Comparison of ENCODE assay signal across 22 mouse cellular contexts in genomic region chr8:118667736-118668135, GRCm38 (mm10).
DNase-seq lines count a peak whose midpoint lies in the region; ATAC-seq and TF ChIP-seq lines count a peak whose summit lies in the region.
"Had no signal": no experiment of that assay in that cellular context is flagged by ENCODE, and none has a peak within 500 bp of the region (broad histone marks: within the 10 kb centered on the region; RNA-seq: fewer than 3 reads in every experiment).

No protein-coding gene starts in this region.

- no peak overlapping the region for H3K9ac ChIP-seq in forebrain, postnatal 0 days
- H3K9ac ChIP-seq: forebrain, embryonic 15.5 days; lung, embryonic 14.5 days; neural tube, embryonic 12.5 days; stomach, embryonic 15.5 days had no signal

- H3K9me3 ChIP-seq in forebrain, postnatal 0 days (ENCODE audit: low read length): no peaks in the 10 kb centered on the region
- H3K9me3 ChIP-seq in forebrain, embryonic 10.5 days: peaks cover 2% of the 10 kb centered on the region; the same call in 1 of the 2 replicates
- H3K9me3 ChIP-seq: forebrain, embryonic 15.5 days; limb, embryonic 10.5 days; stomach, embryonic 15.5 days had no signal

- peak; percentile 38 for DNase-seq in forebrain, postnatal 0 days
- no peak for DNase-seq in forebrain, embryonic 10.5 days (ENCODE audit: extremely low spot score, low spot score)
- DNase-seq in left cerebral cortex, postnatal 10 days (ENCODE audit: extremely low spot score in 1 of 2, low spot score in 2 of 2): peak; percentile 27 to 37
- DNase-seq in left cerebral cortex, adult 9 months (ENCODE audit: low spot score in 2 of 2): no peak
- DNase-seq in right cerebral cortex, adult 18-20 months: peak; percentile 11
- no peak for DNase-seq in right cerebral cortex, postnatal 25 days
- DNase-seq in thymus, postnatal 25 days: no peak
- DNase-seq: adrenal gland, postnatal 14 days; B cell, adult 2 months; cerebellum, adult 9-10 months; gastrocnemius, adult 2 months; kidney, adult 11 months; lung, embryonic 14.5 days; lung, postnatal 4 days; thymus, adult 2 months had no signal

- H3K4me2 ChIP-seq in forebrain, postnatal 0 days (ENCODE audit: low read depth): no peak overlapping the region
- H3K4me2 ChIP-seq: forebrain, embryonic 15.5 days; liver, embryonic 11.5 days; lung, embryonic 14.5 days; neural tube, embryonic 12.5 days; stomach, embryonic 15.5 days had no signal

- H3K27me3 ChIP-seq in forebrain, postnatal 0 days (ENCODE audit: insufficient read depth, low read length): no peaks in the 10 kb centered on the region
- H3K27me3 ChIP-seq in forebrain, embryonic 10.5 days (ENCODE audit: poor library complexity, severe bottlenecking): no peaks in the 10 kb centered on the region
- H3K27me3 ChIP-seq: forebrain, embryonic 15.5 days; neural tube, embryonic 12.5 days; stomach, embryonic 15.5 days had no signal

- ATAC-seq in forebrain, postnatal 0 days: 0 out of 2 replicates have a peak, but pooled peaks have one; percentile 23
- ATAC-seq: activated CD4-positive, CD25-positive, alpha-beta regulatory T cell, adult 4 months; forebrain, embryonic 15.5 days had no signal

- no peaks in the 10 kb centered on the region for H3K36me3 ChIP-seq in forebrain, postnatal 0 days (ENCODE audit: insufficient read depth)
- no peaks in the 10 kb centered on the region for H3K36me3 ChIP-seq in forebrain, embryonic 10.5 days (replicated peaks)
- H3K36me3 ChIP-seq: forebrain, embryonic 15.5 days; limb, embryonic 10.5 days; neural tube, embryonic 12.5 days; stomach, embryonic 15.5 days had no signal

- no peak overlapping the region for H3K4me3 ChIP-seq in forebrain, postnatal 0 days (ENCODE audit: low read depth, low read length)
- H3K4me3 ChIP-seq in forebrain, embryonic 10.5 days: no peak overlapping the region
- H3K4me3 ChIP-seq: forebrain, embryonic 15.5 days; gastrocnemius, adult 2 months; limb, embryonic 10.5 days; neural tube, embryonic 12.5 days; stomach, embryonic 15.5 days had no signal

- H3K4me1 ChIP-seq in forebrain, postnatal 0 days (ENCODE audit: insufficient read depth): no peaks in the 10 kb centered on the region
- H3K4me1 ChIP-seq in forebrain, embryonic 10.5 days: peaks cover 4% of the 10 kb centered on the region; the same call in 1 of the 2 replicates
- H3K4me1 ChIP-seq: limb, embryonic 10.5 days; stomach, embryonic 15.5 days had no signal

- TF ChIP-seq CTCF in forebrain, postnatal 0 days (IDR thresholded peaks at IDR 0.05; ENCODE audit: low read depth): no peak

- no peak overlapping the region for H3K27ac ChIP-seq in forebrain, postnatal 0 days (ENCODE audit: low read depth, low read length)
- H3K27ac ChIP-seq in forebrain, embryonic 10.5 days: no peak overlapping the region
- H3K27ac ChIP-seq: forebrain, embryonic 15.5 days; gastrocnemius, adult 2 months; kidney, postnatal 0 days; limb, embryonic 10.5 days; neural tube, embryonic 12.5 days; stomach, embryonic 15.5 days had no signal

- WGBS in forebrain, postnatal 0 days: 77% methylated on average over 4 of the region's 4 CpGs
- WGBS in forebrain, embryonic 10.5 days: 92% methylated on average over 4 of the region's 4 CpGs

- intact Hi-C loops in left cerebral cortex, postnatal 10 days (cut with DNase I): no loop called here

Comparison
In these comparisons a context has a peak if more than half of its experiments do, and no peak if none do; other contexts are left out.
1. DNase-seq: peak in forebrain, postnatal 0 days (single experiment), left cerebral cortex, postnatal 10 days (2 of 2) and right cerebral cortex, adult 18-20 months (single experiment); none in forebrain, embryonic 10.5 days (single experiment), left cerebral cortex, adult 9 months (0 of 2), right cerebral cortex, postnatal 25 days (single experiment) and thymus, postnatal 25 days (single experiment).